Mouse (Mus musculus) ES-Bruce4 (cell line): ENCODE measurements around the gene Fancd2os.

ENCODE experiments used
- CTCF ChIP-seq: IDR thresholded peaks from one replicate; pipeline ENCODE4 v1.8.1; 2011; ENCODE audit warnings: low read depth, low read length
- EP300 ChIP-seq: IDR thresholded peaks from 2 replicates; pipeline ENCODE4 v1.6.1; 2011; ENCODE audit warnings: low read depth, low read length; ENCODE audit not compliant: insufficient read depth
- POLR2A ChIP-seq: IDR thresholded peaks from one replicate; pipeline ENCODE4 v1.8.1; 2011; ENCODE audit warnings: low read length; ENCODE audit not compliant: insufficient read depth

- TF ChIP-seq EP300 (no peak), CTCF (no peak), POLR2A (no peak)
These were observed 42.1 kb upstream of the Fancd2os start for GRCm38 (mm10) chr6:113642605-113643004.
